Mouse (Mus musculus) kidney, adult 9 months (tissue): ENCODE measurements at regions not wholly inside any gene's neighbourhood (a gene's known extent, or its start where the extent isn't known, plus 50 kb on each side); places are given as distances from the start of the nearest gene placed in this dataset.

Source experiments
- DNase-seq: peaks from one replicate; pipeline ENCODE4 v3.0.0; 2022

GRCm38 (mm10) chr9:24833766-24834165, 59.7 kb upstream of the Tbx20 start:
- DNase-seq, result peak; percentile 3

- no peak for DNase-seq
Measured at GRCm38 (mm10) chr9:24848210-24848609, 74.1 kb upstream of the Tbx20 start.

- DNase-seq, result no peak
Measured at GRCm38 (mm10) chr9:24859459-24859858, 85.4 kb upstream of the Tbx20 start.

- DNase-seq, result peak; percentile 3
Measured at GRCm38 (mm10) chr9:24866390-24867173, 92.5 kb upstream of the Tbx20 start.

- DNase-seq, result peak; percentile 43
Measured at GRCm38 (mm10) chr9:24868746-24869145, 94.6 kb upstream of the Tbx20 start.

- DNase-seq, result no peak
Measured at GRCm38 (mm10) chr9:24874434-24875143, 100.5 kb upstream of the Tbx20 start.

GRCm38 (mm10) chr9:24878384-24879174, 104.5 kb upstream of the Tbx20 start:
- no peak for DNase-seq

- DNase-seq, result no peak
Measured at GRCm38 (mm10) chr9:24879662-24880061, 105.6 kb upstream of the Tbx20 start.

- DNase-seq, result no peak
Measured at GRCm38 (mm10) chr9:24884011-24884410, 109.9 kb upstream of the Tbx20 start.

- DNase-seq, result no peak
Measured at GRCm38 (mm10) chr9:24888282-24888681, 114.2 kb upstream of the Tbx20 start.

- no peak for DNase-seq
Measured at GRCm38 (mm10) chr9:24896498-24897261, 122.6 kb upstream of the Tbx20 start.

- no peak for DNase-seq
Measured at GRCm38 (mm10) chr9:24899206-24899928, 125.3 kb upstream of the Tbx20 start.

- no peak for DNase-seq
Measured at GRCm38 (mm10) chr9:24903706-24904105, 129.6 kb upstream of the Tbx20 start.

- no peak for DNase-seq
Measured at GRCm38 (mm10) chr9:24909086-24909979, 135.2 kb upstream of the Tbx20 start.

- DNase-seq, result no peak
Measured at GRCm38 (mm10) chr9:24910738-24911137, 136.6 kb upstream of the Tbx20 start.

- DNase-seq, result no peak
Measured at GRCm38 (mm10) chr9:24920031-24920445, 145.9 kb upstream of the Tbx20 start.

GRCm38 (mm10) chr9:24922051-24922860, 148.2 kb upstream of the Tbx20 start:
- no peak for DNase-seq

- no peak for DNase-seq
Measured at GRCm38 (mm10) chr9:24923514-24923913, 149.4 kb upstream of the Tbx20 start.

GRCm38 (mm10) chr9:24937731-24938130, 151.5 kb upstream of the Gm10181 start:
- DNase-seq, result peak; percentile 4

GRCm38 (mm10) chr9:24942943-24943342, 146.3 kb upstream of the Gm10181 start:
- no peak for DNase-seq
